Mouse (Mus musculus): ENCODE results near the gene Fam228a.

DNA sequence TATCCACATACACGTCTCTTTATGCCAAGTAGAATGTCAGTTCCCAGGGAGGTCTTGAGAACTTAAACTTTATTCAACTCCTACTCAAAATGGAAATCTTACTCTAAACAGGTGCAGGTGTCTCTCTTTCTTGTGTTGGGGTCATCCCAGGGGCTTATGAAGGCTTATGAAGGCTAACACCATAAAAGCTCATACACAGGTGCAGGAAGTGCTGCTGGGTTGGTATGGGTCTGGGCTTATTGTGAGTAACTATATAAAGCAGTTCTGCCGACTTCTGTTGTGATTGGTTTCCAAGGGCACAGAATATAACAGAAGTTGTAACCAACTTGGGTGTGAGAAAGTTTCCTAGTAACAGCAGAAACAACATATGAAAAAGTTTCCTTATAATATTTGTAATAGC is 46.2 kb upstream of the Fam228a start:
- no peak for TF ChIP-seq POLR2A (IDR thresholded peaks at IDR 0.05; ENCODE audit: borderline replicate concordance, control insufficient read depth, low read depth, low read length)
- no peak for TF ChIP-seq CTCF (IDR thresholded peaks at IDR 0.05; ENCODE audit: control insufficient read depth, insufficient read depth, low read length)
